Mouse (Mus musculus): ENCODE data around the gene Slc38a8. TPM values are rescaled to one million over a fixed set of nuclear protein-coding genes. Genes with fewer than 3 reads are reported as not detected.

Slc38a8 gene
- 0.13 and 0.29 TPM in 2 replicates for polyA plus RNA-seq (2012; rRNA removed)

DNA sequence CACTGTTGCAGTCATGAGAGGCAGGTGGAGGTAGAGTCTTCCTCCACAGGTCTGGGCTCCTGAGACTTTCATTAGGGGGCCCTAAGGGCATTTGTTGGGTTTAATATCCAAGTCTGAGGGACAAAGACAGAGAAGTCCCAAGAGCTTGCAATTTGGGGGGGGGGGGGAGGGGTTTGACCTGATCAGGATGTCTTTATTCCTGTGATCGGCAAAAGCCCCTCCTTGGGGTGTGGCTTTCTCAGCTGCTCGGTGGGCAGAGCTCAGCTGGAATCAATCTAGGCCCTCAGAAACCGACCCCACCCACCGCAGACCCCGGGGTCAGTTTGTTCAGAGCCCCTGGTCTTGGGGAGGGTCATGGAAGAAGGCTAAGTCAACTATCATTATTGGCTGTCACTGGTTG is at the start of gene Slc38a8:
Gene Slc38a8, minus strand, starts transcription at position 101 of the 400 bp plus-strand sequence.
- H3K27me3 ChIP-seq (ENCODE audit: control insufficient read depth, insufficient read depth, low read length): no peaks in the 10 kb centered on the region
- 64% methylated on average over 5 of the region's 5 CpGs for WGBS

DNA sequence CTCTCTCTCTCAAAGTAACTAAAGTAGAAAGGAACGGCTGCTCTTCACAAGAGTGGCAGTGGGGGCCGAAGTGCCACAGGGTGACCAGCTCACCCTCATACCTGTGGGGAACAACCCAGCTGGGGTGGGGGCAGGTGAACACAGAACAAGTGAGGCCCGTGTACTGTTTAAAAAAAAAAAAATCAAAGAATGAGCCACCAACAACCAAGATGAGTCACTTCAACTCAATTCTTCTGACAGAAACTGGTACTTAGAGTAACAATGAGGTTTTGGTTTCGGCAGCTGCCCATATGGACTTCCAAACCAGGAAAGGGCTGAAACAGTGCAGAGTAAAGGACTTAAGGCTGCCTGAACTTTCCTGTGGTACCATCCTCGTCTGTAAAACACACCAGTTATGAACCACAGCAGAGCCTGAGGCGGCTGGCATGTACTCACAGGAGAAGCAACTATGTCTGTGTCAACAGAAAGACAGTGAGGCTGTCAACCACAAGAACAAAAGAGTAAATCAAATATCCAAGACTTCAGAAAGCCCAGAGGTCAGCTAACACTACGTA is 47.1 kb upstream of the Slc38a8 start:
- Histone ChIP-seq H3K27ac (ENCODE audit: insufficient read depth, low read length) (no peak overlapping the region), H3K4me3 (ENCODE audit: extremely low read depth, insufficient read depth, insufficient read length) (no peak overlapping the region), H3K4me1 (ENCODE audit: control insufficient read depth, insufficient read depth, insufficient read length) (no peaks in the 10 kb centered on the region; the same call in 1 of the 2 replicates), H3K27me3 (ENCODE audit: control insufficient read depth, insufficient read depth, low read length) (no peaks in the 10 kb centered on the region), H3K36me3 (ENCODE audit: control insufficient read depth, insufficient read depth, low read length) (peaks cover 16% of the 10 kb centered on the region)
- TF ChIP-seq CTCF (IDR thresholded peaks at IDR 0.05; ENCODE audit: extremely low read depth, insufficient read depth, insufficient read length, insufficient replicate concordance): no peak
- TF ChIP-seq POLR2A (IDR thresholded peaks at IDR 0.05; ENCODE audit: low read depth, low read length): no peak
- 73% methylated on average over 7 of the region's 7 CpGs for WGBS
- no peak for DNase-seq (ENCODE audit: low read depth in 1 of 2, low spot score in 2 of 2)

More for the DNA sequence above, at the start of gene Slc38a8:
- TF ChIP-seq POLR2A (IDR thresholded peaks at IDR 0.05; ENCODE audit: low read depth, low read length): no peak
- no peak for TF ChIP-seq CTCF (IDR thresholded peaks at IDR 0.05; ENCODE audit: extremely low read depth, insufficient read depth, insufficient read length, insufficient replicate concordance)
- H3K36me3 ChIP-seq (ENCODE audit: control insufficient read depth, insufficient read depth, low read length): peaks cover 4% of the 10 kb centered on the region
- H3K4me1 ChIP-seq (ENCODE audit: control insufficient read depth, insufficient read depth, insufficient read length): no peaks in the 10 kb centered on the region
- no peak within 1 kb of the TSS for H3K4me3 ChIP-seq (ENCODE audit: extremely low read depth, insufficient read depth, insufficient read length)
- DNase-seq (ENCODE audit: low read depth in 1 of 2, low spot score in 2 of 2): no peak
- no peak within 1 kb of the TSS for H3K27ac ChIP-seq (ENCODE audit: insufficient read depth, low read length)

DNA sequence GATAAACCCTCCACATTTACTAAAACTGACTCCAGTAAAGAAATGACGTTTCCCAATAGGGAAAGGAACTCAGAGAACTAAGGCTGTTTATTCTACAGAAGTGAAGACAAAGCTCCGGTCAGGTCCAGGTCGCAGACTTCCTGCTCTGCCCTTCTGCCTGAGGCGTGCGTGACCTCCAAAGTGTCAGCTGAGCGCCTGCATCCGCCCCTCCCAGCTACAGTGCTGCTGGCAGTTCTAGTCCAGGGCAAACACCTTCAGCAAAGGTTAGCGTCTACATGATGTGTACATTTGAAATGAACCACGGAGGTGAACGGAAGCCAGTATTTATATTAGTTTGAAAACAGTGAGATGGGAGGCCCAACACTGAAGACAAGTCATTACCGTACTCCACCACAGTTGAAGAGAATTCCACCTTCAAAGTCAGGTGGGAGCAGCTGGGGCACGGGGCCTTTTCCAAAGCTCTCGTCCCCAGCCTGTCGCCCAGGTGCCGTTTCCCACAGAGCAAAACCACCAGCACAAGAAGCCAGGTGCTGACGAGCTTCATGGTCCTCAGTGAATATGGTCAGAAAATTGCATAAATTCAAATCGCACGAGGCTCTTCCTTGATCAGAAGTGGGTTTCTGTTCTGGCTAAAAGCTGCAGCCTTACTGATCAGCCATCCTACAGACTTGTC is 45.7 kb upstream of the Slc38a8 start:
- TF ChIP-seq CTCF (IDR thresholded peaks at IDR 0.05; ENCODE audit: extremely low read depth, insufficient read depth, insufficient read length, insufficient replicate concordance) (no peak), POLR2A (IDR thresholded peaks at IDR 0.05; ENCODE audit: low read depth, low read length) (no peak)
- Histone ChIP-seq H3K27ac (ENCODE audit: insufficient read depth, low read length) (no peak overlapping the region), H3K4me1 (ENCODE audit: control insufficient read depth, insufficient read depth, insufficient read length) (no peaks in the 10 kb centered on the region; the same call in 1 of the 2 replicates), H3K36me3 (ENCODE audit: control insufficient read depth, insufficient read depth, low read length) (peaks cover 22% of the 10 kb centered on the region), H3K4me3 (ENCODE audit: extremely low read depth, insufficient read depth, insufficient read length) (no peak overlapping the region), H3K27me3 (ENCODE audit: control insufficient read depth, insufficient read depth, low read length) (no peaks in the 10 kb centered on the region)
- WGBS: 74% methylated on average over 18 of the region's 18 CpGs
- DNase-seq (ENCODE audit: low read depth in 1 of 2, low spot score in 2 of 2): no peak

DNA sequence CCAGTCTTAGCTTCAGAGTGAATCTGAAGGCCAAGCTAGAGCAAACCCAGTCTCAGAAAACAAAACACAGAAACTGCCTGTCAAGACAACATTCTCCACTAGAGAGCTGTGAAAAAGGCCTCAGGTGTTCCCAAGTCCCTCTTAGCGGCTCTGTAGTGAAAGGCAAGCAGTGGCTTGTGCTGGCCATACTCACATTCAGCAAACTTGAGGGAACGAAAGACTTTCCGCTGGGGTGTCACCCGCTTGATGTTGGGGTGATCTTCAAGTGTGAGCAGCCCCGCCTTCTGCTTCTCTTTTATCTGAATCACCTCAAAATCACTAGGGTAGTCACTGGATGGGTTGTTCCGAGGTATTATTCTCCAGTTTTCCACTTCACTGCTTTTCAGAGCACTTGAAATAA is 44.3 kb upstream of the Slc38a8 start:
- Histone ChIP-seq H3K27me3 (ENCODE audit: control insufficient read depth, insufficient read depth, low read length) (no peaks in the 10 kb centered on the region), H3K36me3 (ENCODE audit: control insufficient read depth, insufficient read depth, low read length) (peaks cover 31% of the 10 kb centered on the region), H3K4me1 (ENCODE audit: control insufficient read depth, insufficient read depth, insufficient read length) (no peaks in the 10 kb centered on the region; the same call in 1 of the 2 replicates), H3K4me3 (ENCODE audit: extremely low read depth, insufficient read depth, insufficient read length) (no peak overlapping the region), H3K27ac (ENCODE audit: insufficient read depth, low read length) (peak overlapping the region; percentile 28; the same call in 1 of the 2 replicates)
- DNase-seq (ENCODE audit: low read depth in 1 of 2, low spot score in 2 of 2): no peak
- TF ChIP-seq CTCF (IDR thresholded peaks at IDR 0.05; ENCODE audit: extremely low read depth, insufficient read depth, insufficient read length, insufficient replicate concordance) (no peak), POLR2A (IDR thresholded peaks at IDR 0.05; ENCODE audit: low read depth, low read length) (no peak)
- WGBS: 84% methylated on average over 6 of the region's 6 CpGs

DNA sequence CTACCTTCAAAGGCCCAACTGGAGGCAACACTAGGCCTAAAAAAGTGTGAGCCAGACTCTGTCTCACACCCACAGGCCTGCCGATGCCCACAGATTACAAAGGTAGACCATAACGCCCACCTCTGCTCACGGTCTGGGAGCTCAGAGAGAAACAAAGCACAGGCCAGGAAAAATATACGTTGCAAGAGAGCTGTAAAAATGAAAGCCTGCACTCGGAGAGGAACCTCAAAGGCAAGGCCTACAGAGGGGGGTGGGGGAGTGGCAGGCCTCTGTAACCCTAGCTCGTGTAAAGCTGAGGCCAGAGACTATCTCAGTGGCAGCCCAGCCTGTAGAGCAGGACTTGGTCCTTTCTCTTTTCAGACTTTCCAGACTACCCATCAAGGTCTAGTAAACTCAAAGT is 43.7 kb upstream of the Slc38a8 start:
- WGBS: 70% methylated on average over 6 of the region's 6 CpGs
- H3K4me1 ChIP-seq (ENCODE audit: control insufficient read depth, insufficient read depth, insufficient read length): no peaks in the 10 kb centered on the region
- TF ChIP-seq POLR2A (IDR thresholded peaks at IDR 0.05; ENCODE audit: low read depth, low read length) (no peak), CTCF (IDR thresholded peaks at IDR 0.05; ENCODE audit: extremely low read depth, insufficient read depth, insufficient read length, insufficient replicate concordance) (no peak)
- 0 out of 2 replicates have a peak overlapping the region, but pooled peaks have one; percentile 28 for H3K27ac ChIP-seq (ENCODE audit: insufficient read depth, low read length)
- H3K27me3 ChIP-seq (ENCODE audit: control insufficient read depth, insufficient read depth, low read length): no peaks in the 10 kb centered on the region
- no peak for DNase-seq (ENCODE audit: low read depth in 1 of 2, low spot score in 2 of 2)
- no peak overlapping the region for H3K4me3 ChIP-seq (ENCODE audit: extremely low read depth, insufficient read depth, insufficient read length)
- H3K36me3 ChIP-seq (ENCODE audit: control insufficient read depth, insufficient read depth, low read length): peaks cover 34% of the 10 kb centered on the region

DNA sequence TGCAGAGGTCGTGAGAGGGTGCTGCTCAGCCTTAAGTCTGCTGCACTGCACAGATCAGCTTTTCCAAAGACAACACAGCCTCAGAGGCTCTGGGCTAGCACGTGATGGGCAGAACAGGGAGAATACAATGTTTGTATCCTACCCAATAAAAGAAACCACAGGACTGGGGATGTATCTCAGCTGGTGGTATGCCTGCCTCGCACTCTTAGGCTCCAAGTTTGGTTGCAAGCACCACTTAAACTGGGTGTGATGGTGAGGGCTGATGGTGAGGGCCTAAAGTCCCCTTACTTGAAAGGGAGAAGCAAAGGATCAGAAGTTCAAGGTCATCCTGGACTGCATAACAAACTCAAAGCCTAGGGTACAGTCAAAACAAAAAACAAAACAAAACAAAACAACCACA is 43.1 kb upstream of the Slc38a8 start:
- Histone ChIP-seq H3K4me1 (ENCODE audit: control insufficient read depth, insufficient read depth, insufficient read length) (no peaks in the 10 kb centered on the region), H3K27me3 (ENCODE audit: control insufficient read depth, insufficient read depth, low read length) (no peaks in the 10 kb centered on the region), H3K27ac (ENCODE audit: insufficient read depth, low read length) (no peak overlapping the region), H3K4me3 (ENCODE audit: extremely low read depth, insufficient read depth, insufficient read length) (no peak overlapping the region), H3K36me3 (ENCODE audit: control insufficient read depth, insufficient read depth, low read length) (peaks cover 38% of the 10 kb centered on the region)
- DNase-seq (ENCODE audit: low read depth in 1 of 2, low spot score in 2 of 2): no peak
- 87% methylated on average over 3 of the region's 3 CpGs for WGBS
- TF ChIP-seq POLR2A (IDR thresholded peaks at IDR 0.05; ENCODE audit: low read depth, low read length): no peak
- no peak for TF ChIP-seq CTCF (IDR thresholded peaks at IDR 0.05; ENCODE audit: extremely low read depth, insufficient read depth, insufficient read length, insufficient replicate concordance)

DNA sequence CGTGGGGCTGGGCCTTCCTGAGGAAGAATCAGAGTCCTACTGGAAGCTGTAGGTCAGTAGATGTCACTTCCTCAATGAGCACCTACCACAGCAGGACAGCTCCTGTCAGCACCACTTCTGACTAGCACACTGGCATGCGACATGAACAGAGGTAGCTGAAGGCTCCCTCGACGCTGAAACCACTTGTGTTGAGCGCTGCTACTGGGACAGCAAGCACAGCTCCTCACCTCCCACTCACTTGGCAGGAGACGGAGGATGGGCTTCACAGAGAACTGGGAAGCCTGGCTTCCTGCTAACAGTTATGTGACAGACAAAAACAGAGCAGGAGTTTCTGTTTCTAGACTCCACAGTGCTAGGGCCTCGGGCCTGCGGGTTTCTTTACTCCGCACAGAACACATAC is 30.5 kb upstream of the Slc38a8 start:
- no peaks in the 10 kb centered on the region for H3K27me3 ChIP-seq (ENCODE audit: control insufficient read depth, insufficient read depth, low read length)
- DNase-seq (ENCODE audit: low read depth in 1 of 2, low spot score in 2 of 2): no peak
- WGBS: 90% methylated on average over 9 of the region's 9 CpGs
- H3K4me3 ChIP-seq (ENCODE audit: extremely low read depth, insufficient read depth, insufficient read length): no peak overlapping the region
- no peak overlapping the region for H3K27ac ChIP-seq (ENCODE audit: insufficient read depth, low read length)
- TF ChIP-seq POLR2A (IDR thresholded peaks at IDR 0.05; ENCODE audit: low read depth, low read length) (no peak), CTCF (IDR thresholded peaks at IDR 0.05; ENCODE audit: extremely low read depth, insufficient read depth, insufficient read length, insufficient replicate concordance) (no peak)
- H3K36me3 ChIP-seq (ENCODE audit: control insufficient read depth, insufficient read depth, low read length): peaks cover 60% of the 10 kb centered on the region
- no peaks in the 10 kb centered on the region for H3K4me1 ChIP-seq (ENCODE audit: control insufficient read depth, insufficient read depth, insufficient read length)
